ENCODE assay signal across 15 mouse cellular contexts in genomic region chr6:21597424-21597823, GRCm38 (mm10).
"Had no signal": no experiment of that assay in that cellular context is flagged by ENCODE, and none has a peak within 500 bp of the region (broad histone marks: within the 10 kb centered on the region; RNA-seq: fewer than 3 reads in every experiment).

No protein-coding gene starts in this region.

- H3K27me3 ChIP-seq: limb, embryonic 15.5 days; liver, embryonic 12.5 days had no signal

- H3K4me1 ChIP-seq: limb, embryonic 15.5 days; liver, embryonic 12.5 days; midbrain, embryonic 10.5 days had no signal

- H3K27ac ChIP-seq: layer of hippocampus, adult 2 months; limb, embryonic 15.5 days; liver, embryonic 12.5 days; midbrain, embryonic 10.5 days; stomach, postnatal 0 days had no signal

- ATAC-seq: liver, embryonic 12.5 days had no signal

- H3K36me3 ChIP-seq: limb, embryonic 15.5 days; liver, embryonic 12.5 days; midbrain, embryonic 10.5 days had no signal

- H3K9ac ChIP-seq: limb, embryonic 15.5 days; liver, embryonic 12.5 days; lung, embryonic 14.5 days had no signal

- DNase-seq: kidney, adult 11 months; kidney, adult 9 months; kidney, postnatal 10 days; kidney, postnatal 4 days; lung, embryonic 14.5 days; lung, postnatal 10 days; lung, postnatal 4 days; right cerebral cortex, adult 18-20 months; thymus, postnatal 4 days had no signal

- H3K4me2 ChIP-seq: limb, embryonic 15.5 days; liver, embryonic 12.5 days; lung, embryonic 14.5 days had no signal

- H3K9me3 ChIP-seq: limb, embryonic 15.5 days; liver, embryonic 12.5 days; midbrain, embryonic 10.5 days had no signal

- H3K4me3 ChIP-seq: layer of hippocampus, adult 2 months; limb, embryonic 15.5 days; liver, embryonic 12.5 days; midbrain, embryonic 10.5 days; myocyte had no signal
